Mouse (Mus musculus) midbrain, postnatal 0 days (tissue): ENCODE measurements around the gene Sh3glb2. TPM values are rescaled to one million over a fixed set of nuclear protein-coding genes. Genes with fewer than 3 reads are reported as not detected.

ENCODE experiments used
- ATAC-seq: fragments of 200-750 bp; cut with Nextera tagmentation; 2 replicates; pipeline ENCODE4 v1.8.0; 2017; ENCODE audit warnings: moderate number of reproducible peaks, mild to moderate bottlenecking, moderate TSS enrichment, moderate library complexity; ENCODE audit not compliant: low FRiP score
- DNase-seq: peaks from one replicate; pipeline ENCODE4 v3.0.0-alpha.2; 2015; ENCODE audit warnings: low spot score
- H3K27ac ChIP-seq: fragments of 300-500 bp; sonication (generic); 2 replicates; pipeline ENCODE4 v1.5.1; 2014; ENCODE audit warnings: low read depth, mild to moderate bottlenecking, low read length, mixed read lengths
- H3K27me3 ChIP-seq: fragments of 300-500 bp; sonication (generic); 2 replicates; pipeline ENCODE4 v1.6.1; 2014; ENCODE audit warnings: low read length, control low read depth, mixed read lengths; ENCODE audit not compliant: insufficient read depth
- H3K36me3 ChIP-seq: fragments of 300-500 bp; sonication (generic); 2 replicates; pipeline ENCODE4 v1.6.1; 2014; ENCODE audit warnings: low read length, control low read depth, mixed read lengths; ENCODE audit not compliant: insufficient read depth
- H3K4me1 ChIP-seq: fragments of 300-500 bp; sonication (generic); 2 replicates; pipeline ENCODE4 v1.6.1; 2014; ENCODE audit warnings: mild to moderate bottlenecking, control low read depth, antibody characterized with exemption, low read length, mixed read lengths; ENCODE audit not compliant: insufficient read depth
- H3K4me2 ChIP-seq: fragments of 300-500 bp; sonication (generic); 2 replicates; pipeline ENCODE4 v1.6.1; 2014; ENCODE audit warnings: low read depth, mild to moderate bottlenecking, low read length, mixed read lengths; ENCODE audit not compliant: poor library complexity, severe bottlenecking
- H3K4me3 ChIP-seq: fragments of 300-500 bp; sonication (generic); 2 replicates; pipeline ENCODE4 v1.5.1; 2014; ENCODE audit warnings: low read depth, mild to moderate bottlenecking, low read length, moderate library complexity
- H3K9ac ChIP-seq: fragments of 300-500 bp; sonication (generic); replicated peaks from 2 replicates; pipeline ENCODE4 v1.6.1; 2014; ENCODE audit warnings: mild to moderate bottlenecking, low read length, moderate library complexity, mixed read lengths; ENCODE audit not compliant: poor library complexity, severe bottlenecking
- H3K9me3 ChIP-seq: fragments of 300-500 bp; sonication (generic); 2 replicates; pipeline ENCODE4 v1.6.1; 2016; ENCODE audit warnings: low read length, control low read depth
- CTCF ChIP-seq: IDR thresholded peaks from 2 replicates; pipeline ENCODE4 v1.5.1; 2016; ENCODE audit warnings: antibody characterized with exemption, mild to moderate bottlenecking
- WGBS: fragments of 180-500 bp; shearing (Covaris S2); extraction: QIAGEN DNeasy Blood & Tissue Kit; methylation state at CpG from one replicate; pipeline ENCODE4 v1.1.7; 2014; 5-methylcytosine and 5-hydroxymethylcytosine counted together
- polyA plus RNA-seq: library from polyadenylated mRNA; unstranded; fragments of >200 nt; fragmentation: Nextera tagmentation; extraction: Ambion mirVana; gene quantifications from 2 replicates; pipeline ENCODE4 v1.2.1, GENCODE M21; 2015
- total RNA-seq: library from RNA; depleted of rRNA; stranded (reverse); fragments of >200 nt; gene quantifications from 2 replicates; pipeline ENCODE4 v1.2.3, GENCODE M21; 2014; rRNA removed

Gene Sh3glb2
- total RNA-seq = 375 and 403 TPM in 2 replicates
- polyA plus RNA-seq = 185 and 199 TPM in 2 replicates

DNA sequence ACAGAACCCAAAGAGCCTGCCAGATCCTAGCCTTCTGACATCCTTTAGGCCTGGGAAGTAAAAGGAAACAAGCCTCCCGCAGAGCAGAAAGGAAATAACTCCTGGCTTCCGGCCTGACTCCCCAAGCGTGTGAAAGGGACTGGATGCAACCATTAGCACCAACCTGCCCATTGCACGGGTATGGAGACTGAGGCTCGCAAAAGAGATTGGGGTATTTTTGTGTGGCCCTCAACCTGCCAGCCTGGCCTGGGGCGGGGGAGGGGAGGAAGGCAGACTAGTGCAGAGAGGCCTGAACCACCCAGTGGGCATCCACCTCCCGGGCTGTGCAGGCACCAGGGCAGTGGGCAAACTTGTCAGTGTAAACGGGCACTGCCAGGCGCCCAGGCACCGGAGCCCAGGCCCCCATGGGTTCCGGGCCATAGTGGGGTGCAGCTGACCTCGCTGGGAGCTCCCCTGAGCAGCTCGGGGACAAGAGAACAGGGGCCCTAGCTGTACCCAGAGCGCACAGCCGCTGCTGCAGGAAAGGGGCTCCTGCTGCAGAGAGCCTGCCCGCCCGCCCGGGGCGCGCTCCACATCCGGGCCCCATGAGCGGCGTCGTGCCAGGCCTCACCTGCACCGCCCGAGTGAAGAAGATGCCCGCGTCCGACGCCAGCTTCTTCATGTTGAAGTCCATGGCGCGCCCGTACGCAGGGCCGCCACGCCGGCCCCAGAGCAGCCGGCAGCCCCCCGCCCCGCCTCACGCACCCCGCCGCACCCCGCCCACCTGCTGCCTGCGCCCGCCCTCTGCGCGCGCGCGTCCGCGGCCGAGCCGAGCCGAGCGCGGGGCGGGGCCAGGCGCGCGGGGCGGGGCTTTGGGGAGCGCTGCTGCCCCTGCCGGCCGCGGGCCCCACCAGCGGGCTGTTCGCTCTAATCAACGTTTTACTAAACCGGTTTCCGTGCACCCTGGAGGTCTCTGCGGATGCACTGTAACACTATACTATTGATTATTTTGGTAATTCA lies at the start of gene Sh3glb2:
Gene Sh3glb2, minus strand, starts transcription at position 805 of the 999 bp plus-strand sequence.
- Histone ChIP-seq H3K9me3 (no peaks in the 10 kb centered on the region), H3K36me3 (peaks cover 15% of the 10 kb centered on the region), H3K4me1 (peaks cover 10% of the 10 kb centered on the region), H3K9ac (peak within 1 kb of the TSS; percentile 86), H3K4me2 (peak within 1 kb of the TSS; percentile 85), H3K27ac (peak within 1 kb of the TSS; percentile 75), H3K27me3 (no peaks in the 10 kb centered on the region), H3K4me3 (peak within 1 kb of the TSS; percentile 81)
- peak; percentile 79 for ATAC-seq
- peak; percentile 90 for DNase-seq
- 3% methylated on average over 45 of the region's 73 CpGs for WGBS
- TF ChIP-seq CTCF = peak; percentile 52

DNA sequence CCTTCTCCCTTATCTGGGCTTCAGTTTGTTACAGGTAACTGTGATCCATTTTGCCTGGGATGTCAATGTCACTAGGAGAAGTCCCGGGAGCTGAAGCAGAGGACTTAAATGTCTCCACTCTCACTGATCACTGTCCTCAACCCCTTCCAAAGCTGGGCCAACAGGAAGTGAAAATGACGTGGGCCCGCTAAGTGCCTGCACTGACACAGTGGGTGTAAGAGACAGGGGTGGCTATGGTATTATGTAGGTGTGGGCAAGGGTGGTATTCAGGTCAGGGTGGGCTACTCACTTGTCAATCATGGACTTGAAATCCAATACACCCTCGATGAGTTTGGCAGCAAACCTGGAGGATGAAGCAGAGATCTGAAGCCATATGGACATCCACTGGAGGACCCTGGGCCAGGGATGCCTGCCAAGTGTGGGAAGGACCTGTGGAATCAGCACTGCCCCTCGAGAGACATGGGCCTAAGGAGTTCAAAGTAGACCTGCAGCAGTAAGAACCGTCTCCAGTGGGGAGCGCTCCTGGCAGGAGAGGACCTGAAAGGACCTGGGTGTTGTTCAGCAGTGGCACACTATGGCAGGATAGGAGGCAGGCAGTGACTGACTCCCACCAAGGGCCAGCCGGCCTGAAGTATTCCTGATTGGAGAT lies 49.4 kb upstream of the Sh3glb2 start:
- TF ChIP-seq CTCF = no peak
- no peak overlapping the region for H3K9ac ChIP-seq
- no peaks in the 10 kb centered on the region for H3K27me3 ChIP-seq
- H3K4me1 ChIP-seq = no peaks in the 10 kb centered on the region
- H3K4me3 ChIP-seq = no peak overlapping the region
- ATAC-seq = no peak
- no peak overlapping the region for H3K27ac ChIP-seq
- 92% methylated on average over 8 of the region's 8 CpGs for WGBS
- no peaks in the 10 kb centered on the region for H3K9me3 ChIP-seq
- peaks cover 72% of the 10 kb centered on the region for H3K36me3 ChIP-seq
- H3K4me2 ChIP-seq = no peak overlapping the region
- DNase-seq = no peak

DNA sequence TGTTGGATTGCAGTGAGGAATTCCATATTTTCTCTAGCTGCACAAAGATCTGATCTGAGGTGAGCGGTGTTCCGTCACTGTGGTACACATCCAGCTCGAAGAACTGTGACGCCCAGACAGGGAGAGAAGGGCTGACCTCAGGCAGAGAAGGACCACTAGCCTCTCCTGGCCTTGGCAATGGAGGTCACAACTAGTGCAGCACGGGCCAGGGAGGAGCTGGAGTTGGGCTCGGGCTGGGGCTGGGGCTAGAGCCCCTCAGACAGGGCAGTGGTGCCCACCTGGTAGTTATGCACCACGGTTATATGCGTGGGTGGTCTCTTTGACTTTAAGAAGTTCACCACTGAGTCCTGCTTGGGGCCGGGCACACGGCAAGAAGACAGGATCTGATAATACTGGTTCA lies 48.6 kb upstream of the Sh3glb2 start:
- Histone ChIP-seq H3K27ac (no peak overlapping the region), H3K9me3 (no peaks in the 10 kb centered on the region), H3K27me3 (no peaks in the 10 kb centered on the region), H3K36me3 (peaks cover 80% of the 10 kb centered on the region), H3K9ac (no peak overlapping the region), H3K4me2 (no peak overlapping the region), H3K4me3 (no peak overlapping the region), H3K4me1 (no peaks in the 10 kb centered on the region)
- no peak for ATAC-seq
- WGBS = 94% methylated on average over 10 of the region's 10 CpGs
- no peak for DNase-seq
- TF ChIP-seq CTCF = no peak

DNA sequence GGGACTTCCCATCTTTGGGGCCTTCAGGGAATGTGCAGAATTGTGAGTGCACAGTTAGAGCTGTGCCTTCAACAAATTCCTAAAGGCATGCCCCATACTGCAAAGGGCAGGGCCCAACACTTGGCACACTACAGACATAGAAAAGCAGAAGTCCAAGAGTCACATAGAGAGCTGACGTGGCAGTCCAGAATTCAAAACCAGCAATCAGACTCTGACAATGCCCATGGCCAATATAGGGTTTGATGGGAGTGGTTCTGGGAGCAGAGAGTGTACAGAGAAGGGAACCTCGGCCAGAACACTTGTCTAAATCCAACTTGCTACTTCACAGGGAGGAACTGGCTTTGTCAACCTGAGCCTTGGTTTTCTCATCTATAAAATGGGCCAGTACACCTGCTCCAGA lies 48.1 kb upstream of the Sh3glb2 start:
- no peak overlapping the region for H3K9ac ChIP-seq
- H3K36me3 ChIP-seq = peaks cover 82% of the 10 kb centered on the region
- H3K4me3 ChIP-seq = no peak overlapping the region
- H3K9me3 ChIP-seq = no peaks in the 10 kb centered on the region
- 87% methylated on average over 2 of the region's 2 CpGs for WGBS
- H3K27ac ChIP-seq = no peak overlapping the region
- DNase-seq = no peak
- no peak for TF ChIP-seq CTCF
- no peaks in the 10 kb centered on the region for H3K4me1 ChIP-seq
- no peaks in the 10 kb centered on the region for H3K27me3 ChIP-seq
- no peak for ATAC-seq
- H3K4me2 ChIP-seq = no peak overlapping the region

DNA sequence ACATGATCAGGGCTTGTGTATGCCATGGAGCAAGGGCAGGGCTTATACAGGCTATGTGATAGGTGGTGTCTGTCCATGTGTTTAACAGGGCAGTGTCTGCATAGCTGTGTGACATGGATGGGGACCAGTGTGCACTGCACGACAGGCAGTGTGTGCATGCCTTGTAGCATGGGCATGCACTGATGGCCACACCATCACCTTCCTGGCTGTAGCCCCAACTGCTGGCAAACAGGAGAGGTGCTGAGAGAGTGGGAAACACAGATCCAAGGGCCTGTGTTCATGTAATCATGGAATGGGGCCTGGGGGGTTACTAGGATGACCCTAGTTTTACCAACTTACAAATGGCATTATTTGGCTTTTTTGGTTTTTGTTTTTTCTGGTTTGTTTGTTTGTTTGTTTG lies 44.7 kb upstream of the Sh3glb2 start:
- Histone ChIP-seq H3K9me3 (no peaks in the 10 kb centered on the region), H3K9ac (no peak overlapping the region), H3K4me1 (no peaks in the 10 kb centered on the region), H3K27ac (no peak overlapping the region), H3K4me2 (no peak overlapping the region), H3K36me3 (peaks cover 78% of the 10 kb centered on the region), H3K27me3 (no peaks in the 10 kb centered on the region), H3K4me3 (no peak overlapping the region)
- ATAC-seq (no peak), DNase-seq (no peak)
- no peak for TF ChIP-seq CTCF
- 84% methylated on average over 1 of the region's 1 CpGs for WGBS

DNA sequence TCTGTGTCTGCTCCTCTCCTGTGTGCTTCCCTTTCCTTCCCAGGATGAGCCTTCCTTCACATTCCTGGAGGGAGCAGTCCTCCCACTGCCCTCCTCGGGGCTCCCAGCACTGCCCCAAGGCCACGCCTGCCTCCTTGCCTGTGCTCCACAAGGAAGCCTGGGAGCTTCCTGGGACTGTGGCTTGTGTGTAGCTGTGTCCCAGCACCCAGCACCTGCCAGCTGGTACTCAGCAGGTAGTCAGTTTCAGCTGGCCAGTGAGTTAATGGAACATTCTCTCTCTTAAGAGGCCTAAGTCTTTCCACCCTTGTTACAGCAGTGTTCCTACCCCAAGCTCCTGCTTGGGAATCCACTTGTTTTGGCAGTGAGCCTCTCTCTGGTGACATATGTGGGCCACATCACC lies 43.7 kb upstream of the Sh3glb2 start:
- no peak overlapping the region for H3K9ac ChIP-seq
- TF ChIP-seq CTCF = no peak
- no peak overlapping the region for H3K4me3 ChIP-seq
- H3K4me1 ChIP-seq = no peaks in the 10 kb centered on the region
- ATAC-seq (no peak), DNase-seq (no peak)
- WGBS = 70% methylated on average over 2 of the region's 2 CpGs
- no peaks in the 10 kb centered on the region for H3K9me3 ChIP-seq
- H3K36me3 ChIP-seq = peaks cover 74% of the 10 kb centered on the region
- no peaks in the 10 kb centered on the region for H3K27me3 ChIP-seq
- no peak overlapping the region for H3K4me2 ChIP-seq
- H3K27ac ChIP-seq = no peak overlapping the region
